Comparison of ENCODE assay signal across 16 mouse cellular contexts in the genomic region with DNA sequence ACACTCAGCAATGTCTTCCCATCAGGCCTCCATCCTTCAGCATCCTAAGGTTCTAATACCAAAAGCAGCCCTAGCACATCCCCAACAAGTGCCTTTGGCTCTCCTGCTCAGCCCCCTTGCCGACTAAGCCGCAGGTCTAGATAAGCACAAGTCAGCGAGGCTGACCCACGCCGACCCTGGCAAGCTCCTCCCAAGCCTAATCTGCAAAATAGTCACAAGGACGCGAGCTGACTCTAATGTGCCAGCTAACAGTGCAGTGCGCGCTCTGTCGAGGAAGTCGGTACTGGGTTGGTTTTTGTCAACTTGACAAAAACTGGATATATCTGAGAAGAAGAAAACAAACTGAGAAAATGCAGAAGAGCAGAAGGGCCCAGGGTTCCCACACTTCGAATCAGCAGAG. TPM values are rescaled to one million over a fixed set of nuclear protein-coding genes. Genes with fewer than 3 reads are reported as not detected.
DNase-seq lines count a peak whose midpoint lies in the region; ATAC-seq and TF ChIP-seq lines count a peak whose summit lies in the region.
"Had no signal": no experiment of that assay in that cellular context is flagged by ENCODE, and none has a peak within 500 bp of the region (broad histone marks: within the 10 kb centered on the region; RNA-seq: fewer than 3 reads in every experiment).

No protein-coding gene starts in this region.

- no peak overlapping the region for H3K9ac ChIP-seq in neural tube, embryonic 15.5 days (replicated peaks)
- H3K9ac ChIP-seq: intestine, embryonic 15.5 days had no signal

- DNase-seq in adrenal gland, adult (ENCODE audit: inconsistent age in 2 of 2, low spot score in 1 of 2): peak; percentile 70 to 86
- DNase-seq in adrenal gland, postnatal 4 days (ENCODE audit: low spot score in 2 of 2): no peak
- peak; percentile 83 for DNase-seq in adrenal gland, adult 2 months
- no peak for DNase-seq in heart, embryonic 10.5 days (ENCODE audit: low spot score)
- peak; percentile 34 to 42 for DNase-seq in heart, postnatal 36 days
- DNase-seq in lung, adult 2 months: no peak
- DNase-seq in gastrocnemius, adult 18-20 months (ENCODE audit: low spot score): no peak
- DNase-seq: cerebellum, adult 18-20 months; embryo, embryonic 11 days; gastrocnemius, adult 2 months; kidney, postnatal 25 days; right cerebral cortex, postnatal 14 days had no signal

- H3K4me3 ChIP-seq in heart, embryonic 10.5 days: peak overlapping the region; percentile 5; the same call in 1 of the 2 replicates
- H3K4me3 ChIP-seq in lung, adult 2 months (replicated peaks; ENCODE audit: extremely low read depth, low read depth, low read length): no peak overlapping the region
- no peak overlapping the region for H3K4me3 ChIP-seq in neural tube, embryonic 15.5 days (replicated peaks)
- H3K4me3 ChIP-seq: gastrocnemius, adult 2 months; intestine, embryonic 15.5 days had no signal

- peak overlapping the region; percentile 30; the same call in 1 of the 2 replicates for H3K27ac ChIP-seq in heart, embryonic 10.5 days
- no peak overlapping the region for H3K27ac ChIP-seq in neural tube, embryonic 15.5 days (replicated peaks)
- H3K27ac ChIP-seq: gastrocnemius, adult 2 months; intestine, embryonic 15.5 days; macrophage had no signal

- intact Hi-C loops in heart, postnatal 36 days (cut with DNase I): no loop called here

- H3K4me2 ChIP-seq in neural tube, embryonic 15.5 days: no peak overlapping the region
- H3K4me2 ChIP-seq: intestine, embryonic 15.5 days had no signal

- no peaks in the 10 kb centered on the region for H3K9me3 ChIP-seq in heart, embryonic 10.5 days
- no peaks in the 10 kb centered on the region for H3K9me3 ChIP-seq in neural tube, embryonic 15.5 days (replicated peaks)
- H3K9me3 ChIP-seq: intestine, embryonic 15.5 days had no signal

- TF ChIP-seq CTCF in lung, adult 2 months (IDR thresholded peaks at IDR 0.05; ENCODE audit: insufficient read depth, low read length): no peak

- ATAC-seq in neural tube, embryonic 15.5 days (ENCODE audit: low FRiP score): no peak
- ATAC-seq: forebrain, embryonic 14.5 days; intestine, embryonic 15.5 days had no signal

- no peak for TF ChIP-seq POLR2A in lung, adult 2 months (IDR thresholded peaks at IDR 0.05; ENCODE audit: borderline replicate concordance, extremely low read depth, low read depth, low read length)

- H3K36me3 ChIP-seq in heart, embryonic 10.5 days: no peaks in the 10 kb centered on the region
- H3K36me3 ChIP-seq in neural tube, embryonic 15.5 days: no peaks in the 10 kb centered on the region
- H3K36me3 ChIP-seq: intestine, embryonic 15.5 days had no signal

- H3K4me1 ChIP-seq in heart, embryonic 10.5 days: peaks cover 48% of the 10 kb centered on the region
- peaks cover 15% of the 10 kb centered on the region for H3K4me1 ChIP-seq in lung, adult 2 months (ENCODE audit: control insufficient read depth, insufficient read depth, low read length)
- H3K4me1 ChIP-seq in neural tube, embryonic 15.5 days: peaks cover 80% of the 10 kb centered on the region

- H3K27me3 ChIP-seq in heart, embryonic 10.5 days (ENCODE audit: insufficient read depth, poor library complexity, severe bottlenecking): peaks cover 8% of the 10 kb centered on the region; the same call in 1 of the 2 replicates
- H3K27me3 ChIP-seq in neural tube, embryonic 15.5 days (replicated peaks): no peaks in the 10 kb centered on the region
- H3K27me3 ChIP-seq: intestine, embryonic 15.5 days had no signal

- 7% methylated on average over 12 of the region's 12 CpGs for WGBS in heart, embryonic 10.5 days
- WGBS in lung, adult 2 months: 50% methylated on average over 12 of the region's 12 CpGs
- 62% methylated on average over 12 of the region's 12 CpGs for WGBS in neural tube, embryonic 15.5 days

RNA-seq across cellular contexts. Expression of gene Vav2, which starts 53.5 kb away (rescaled TPM):
- total RNA-seq in adrenal gland, postnatal 4 days (2021): 10 to 100 TPM; 30.9 to 34.5 TPM
- total RNA-seq in adrenal gland, adult 2 months (2021): 10 to 100 TPM; 20.1 to 27.6 TPM
- 29.7 and 30.9 TPM in 2 replicates for polyA plus RNA-seq in adrenal gland, adult 2 months (2012; rRNA removed)
- 5.1 and 8.1 TPM in 2 replicates for polyA plus RNA-seq in heart, embryonic 10.5 days (2016; fragmentation: Nextera tagmentation; extraction: Ambion mirVana)
- 10 to 100 TPM; 14.0 to 14.4 TPM for total RNA-seq in heart, postnatal 36 days (2021)
- polyA plus RNA-seq in lung, adult 2 months (2012; rRNA removed): 30.9 and 32.7 TPM in 2 replicates
- polyA plus RNA-seq in neural tube, embryonic 15.5 days (2015; fragmentation: Nextera tagmentation; extraction: Ambion mirVana): 12.4 and 15.5 TPM in 2 replicates
- total RNA-seq in gastrocnemius, adult 18-20 months (2021): 1 to 10 TPM; 1.9 to 3.1 TPM

Comparison
In these comparisons a context has a peak if more than half of its experiments do, and no peak if none do; other contexts are left out.
1. DNase-seq: peak in adrenal gland, adult (2 of 2), adrenal gland, adult 2 months (single experiment) and heart, postnatal 36 days (2 of 2); none in adrenal gland, postnatal 4 days (0 of 2), heart, embryonic 10.5 days (single experiment), lung, adult 2 months (single experiment) and gastrocnemius, adult 18-20 months (single experiment).